Mouse (Mus musculus) kidney, postnatal 0 days (tissue): ENCODE data around the gene Raly. TPM values are rescaled to one million over a fixed set of nuclear protein-coding genes. Genes with fewer than 3 reads are reported as not detected.

Experiments used
- ATAC-seq: fragments of 200-750 bp; cut with Nextera tagmentation; replicated peaks from 2 replicates; pipeline ENCODE4 v1.8.0; 2017; ENCODE audit warnings: low read depth, moderate number of reproducible peaks, moderate TSS enrichment, moderate library complexity; ENCODE audit not compliant: low FRiP score
- DNase-seq: peaks from one replicate; pipeline ENCODE4 v3.0.0-alpha.2; 2016; ENCODE audit warnings: low spot score
- H3K27ac ChIP-seq: fragments of 300-500 bp; sonication (generic); 2 replicates; pipeline ENCODE4 v1.5.1; 2014; ENCODE audit warnings: mild to moderate bottlenecking
- H3K27me3 ChIP-seq: fragments of 300-500 bp; sonication (generic); 2 replicates; pipeline ENCODE4 v1.6.1; 2014; ENCODE audit warnings: low read length, mixed read lengths; ENCODE audit not compliant: insufficient read depth
- H3K36me3 ChIP-seq: fragments of 300-500 bp; sonication (generic); 2 replicates; pipeline ENCODE4 v1.6.1; 2014; ENCODE audit warnings: low read length, mixed read lengths; ENCODE audit not compliant: insufficient read depth
- H3K4me1 ChIP-seq: fragments of 300-500 bp; sonication (generic); replicated peaks from 2 replicates; pipeline ENCODE4 v1.6.1; 2014; ENCODE audit warnings: antibody characterized with exemption, low read length, mixed read lengths; ENCODE audit not compliant: insufficient read depth
- H3K4me2 ChIP-seq: fragments of 300-500 bp; sonication (generic); 2 replicates; pipeline ENCODE4 v1.6.1; 2014; ENCODE audit warnings: mild to moderate bottlenecking, low read length, moderate library complexity, mixed read lengths
- H3K4me3 ChIP-seq: fragments of 300-500 bp; sonication (generic); replicated peaks from 2 replicates; pipeline ENCODE4 v1.5.1; 2014; ENCODE audit warnings: low read depth, low read length
- H3K9ac ChIP-seq: fragments of 300-500 bp; sonication (generic); 2 replicates; pipeline ENCODE4 v1.6.1; 2014; ENCODE audit warnings: low read depth, low read length
- H3K9me3 ChIP-seq: fragments of 300-500 bp; sonication (generic); replicated peaks from 2 replicates; pipeline ENCODE4 v1.6.1; 2016; ENCODE audit warnings: low read length, inconsistent platforms, mixed read lengths
- CTCF ChIP-seq: IDR thresholded peaks from 2 replicates; pipeline ENCODE4 v1.5.1; 2016; ENCODE audit warnings: antibody characterized with exemption, low read depth, mild to moderate bottlenecking, moderate library complexity
- WGBS: fragments of 180-500 bp; shearing (Covaris S2); extraction: QIAGEN DNeasy Blood & Tissue Kit; methylation state at CpG from one replicate; pipeline ENCODE4 v1.1.7; 2014; 5-methylcytosine and 5-hydroxymethylcytosine counted together
- polyA plus RNA-seq: library from polyadenylated mRNA; unstranded; fragments of >200 nt; fragmentation: Nextera tagmentation; extraction: Ambion mirVana; gene quantifications from 2 replicates; pipeline ENCODE4 v1.2.1, GENCODE M21; 2015

The Raly gene
- polyA plus RNA-seq, 1 experiment from 2014 or later = 31.6 TPM

DNA sequence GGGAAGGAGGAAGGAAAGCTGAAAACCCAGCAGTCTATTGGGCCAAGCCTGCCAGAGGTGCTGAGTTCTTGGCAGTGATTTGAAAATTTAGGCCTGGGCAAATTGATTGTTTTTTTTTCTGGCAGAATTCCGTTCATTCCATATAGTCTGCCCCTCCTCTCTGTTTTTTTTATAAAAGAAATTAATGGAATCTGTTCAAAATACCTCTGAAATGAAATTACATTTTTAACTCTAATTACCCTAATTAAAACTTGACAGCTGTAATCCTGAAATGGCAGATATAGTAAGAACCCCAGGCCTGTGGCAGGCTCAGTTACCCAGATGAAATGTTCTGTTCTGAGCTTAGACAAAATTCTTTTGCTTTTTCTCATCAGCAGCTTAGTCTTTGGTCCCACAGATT lies 19.9 kb downstream of the Raly start:
- Histone ChIP-seq H3K9ac (no peak overlapping the region), H3K27ac (no peak overlapping the region), H3K27me3 (no peaks in the 10 kb centered on the region), H3K36me3 (no peaks in the 10 kb centered on the region), H3K4me1 (peaks cover 4% of the 10 kb centered on the region; the same call in 1 of the 2 replicates), H3K4me2 (no peak overlapping the region), H3K4me3 (no peak overlapping the region), H3K9me3 (no peaks in the 10 kb centered on the region)
- no peak for DNase-seq
- TF ChIP-seq CTCF = no peak
- WGBS = 52% methylated on average over 1 of the region's 1 CpGs
- ATAC-seq = no peak

DNA sequence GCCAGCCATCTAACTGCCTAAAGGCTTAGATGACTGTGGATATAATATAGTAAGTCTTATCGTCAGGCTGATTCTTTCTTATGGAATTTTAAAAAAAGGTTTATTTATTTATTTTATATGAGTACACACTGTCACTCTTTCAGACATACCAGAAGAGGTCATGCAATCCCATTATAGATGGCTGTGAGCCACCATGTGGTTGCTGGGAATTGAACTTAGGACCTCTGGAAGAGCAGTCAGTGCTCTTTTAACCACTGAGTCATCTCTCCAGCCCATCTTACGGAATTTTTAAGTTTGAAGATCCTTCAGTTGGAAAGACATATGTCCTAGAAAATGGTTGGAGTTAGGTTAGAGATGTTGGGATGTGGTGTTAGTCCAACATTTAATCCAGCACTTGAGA lies 22.5 kb downstream of the Raly start:
- WGBS = 80% methylated on average over 2 of the region's 2 CpGs
- H3K9ac ChIP-seq = no peak overlapping the region
- ATAC-seq (no peak), DNase-seq (no peak)
- no peak for TF ChIP-seq CTCF
- H3K4me3 ChIP-seq = no peak overlapping the region
- H3K27ac ChIP-seq = no peak overlapping the region
- peaks cover 15% of the 10 kb centered on the region; the same call in 1 of the 2 replicates for H3K4me1 ChIP-seq
- H3K36me3 ChIP-seq = no peaks in the 10 kb centered on the region
- H3K27me3 ChIP-seq = no peaks in the 10 kb centered on the region
- no peaks in the 10 kb centered on the region for H3K9me3 ChIP-seq
- H3K4me2 ChIP-seq = no peak overlapping the region

DNA sequence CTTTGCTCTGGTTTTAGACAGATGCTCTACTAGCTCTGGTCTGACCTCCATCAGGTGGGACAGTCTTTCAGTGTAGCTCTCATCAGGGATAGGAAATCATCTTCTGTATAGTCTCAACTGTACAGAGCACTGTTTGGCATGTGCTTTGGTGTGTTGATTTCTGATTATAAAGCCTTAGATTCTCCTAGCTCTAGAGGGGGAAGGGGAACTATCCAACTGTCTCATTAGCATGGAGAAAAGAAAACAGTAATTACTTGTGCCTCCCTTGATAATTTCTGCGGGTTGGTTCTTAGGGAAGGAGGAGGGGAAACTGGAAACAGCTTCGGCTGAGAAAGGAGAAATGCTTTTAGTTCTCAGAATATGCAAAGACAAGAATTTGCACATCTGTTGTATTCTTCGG lies 26.2 kb downstream of the Raly start:
- Histone ChIP-seq H3K27me3 (no peaks in the 10 kb centered on the region), H3K4me2 (no peak overlapping the region; the same call in 1 of the 2 replicates), H3K9ac (no peak overlapping the region), H3K36me3 (no peaks in the 10 kb centered on the region), H3K4me3 (no peak overlapping the region), H3K4me1 (peaks cover 11% of the 10 kb centered on the region; the same call in 1 of the 2 replicates), H3K9me3 (no peaks in the 10 kb centered on the region), H3K27ac (no peak overlapping the region)
- WGBS = 27% methylated on average over 3 of the region's 3 CpGs
- TF ChIP-seq CTCF = no peak
- DNase-seq (no peak), ATAC-seq (no peak)

DNA sequence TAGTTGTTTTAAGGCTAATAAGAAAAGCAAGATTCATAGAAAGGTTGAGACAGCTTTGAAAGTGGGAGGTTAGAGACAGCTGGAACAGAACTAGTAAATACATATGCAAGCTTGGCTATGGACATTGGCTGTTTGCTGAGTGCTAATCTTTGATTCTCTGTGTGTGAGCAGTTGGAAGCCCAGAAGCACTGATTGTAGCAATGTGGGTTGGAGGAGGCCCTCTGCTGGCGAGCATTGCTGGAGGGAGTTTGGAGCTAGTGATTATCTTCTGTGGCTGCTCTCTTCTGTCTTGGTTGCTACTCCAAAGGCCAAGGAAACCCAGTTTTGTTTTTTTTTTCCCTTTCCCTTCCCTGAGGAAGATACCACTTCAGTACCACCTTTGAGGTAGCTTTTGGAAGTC lies 26.9 kb downstream of the Raly start:
- Histone ChIP-seq H3K9me3 (no peaks in the 10 kb centered on the region), H3K27ac (no peak overlapping the region), H3K36me3 (no peaks in the 10 kb centered on the region), H3K27me3 (no peaks in the 10 kb centered on the region), H3K9ac (no peak overlapping the region), H3K4me1 (peaks cover 11% of the 10 kb centered on the region; the same call in 1 of the 2 replicates), H3K4me2 (no peak overlapping the region), H3K4me3 (no peak overlapping the region)
- peak; percentile 56 for DNase-seq
- ATAC-seq = no peak
- WGBS = 22% methylated on average over 1 of the region's 1 CpGs
- TF ChIP-seq CTCF = peak; percentile 65

- H3K27ac ChIP-seq = 0 out of 2 replicates have a peak overlapping the region, but pooled peaks have one; percentile 31
These were observed 27.7 kb downstream of the Raly start for GRCm38 (mm10) chr2:154818599-154818998.

DNA sequence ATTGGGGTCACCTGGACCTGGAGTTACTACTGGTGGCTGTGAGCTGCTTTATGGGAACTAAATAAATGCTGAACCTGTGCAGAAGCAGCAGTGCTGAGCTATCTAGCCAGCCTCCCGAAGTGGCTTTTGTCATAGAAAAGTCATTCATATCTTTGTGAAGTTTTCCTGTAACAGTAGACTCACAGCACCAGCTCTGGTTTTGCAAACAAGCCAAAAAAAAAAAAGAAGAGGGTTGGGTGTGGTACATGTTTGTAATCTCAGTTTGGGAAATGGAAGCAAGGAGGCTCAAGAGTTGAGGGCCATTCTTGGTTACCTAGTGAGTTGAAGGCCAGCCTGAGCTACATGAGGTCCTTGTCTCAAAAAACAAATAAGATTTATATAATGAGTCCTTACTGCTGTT lies 29.4 kb downstream of the Raly start:
- Histone ChIP-seq H3K4me3 (no peak overlapping the region), H3K27me3 (no peaks in the 10 kb centered on the region), H3K36me3 (no peaks in the 10 kb centered on the region), H3K9me3 (no peaks in the 10 kb centered on the region), H3K27ac (no peak overlapping the region), H3K4me1 (peaks cover 11% of the 10 kb centered on the region; the same call in 1 of the 2 replicates), H3K4me2 (no peak overlapping the region), H3K9ac (no peak overlapping the region)
- ATAC-seq = no peak
- whole genome bisulfite sequencing = 65% methylated on average over 1 of the region's 1 CpGs
- no peak for DNase-seq
- no peak for TF ChIP-seq CTCF

More at GRCm38 (mm10) chr2:154818599-154818998, 27.7 kb downstream of the Raly start:
- H3K36me3 ChIP-seq = no peaks in the 10 kb centered on the region
- ATAC-seq (no peak), DNase-seq (no peak)
- H3K4me1 ChIP-seq = peaks cover 11% of the 10 kb centered on the region; the same call in 1 of the 2 replicates
- no peak overlapping the region for H3K4me3 ChIP-seq
- no peak for TF ChIP-seq CTCF
- 57% methylated on average over 1 of the region's 1 CpGs for WGBS
- no peak overlapping the region for H3K9ac ChIP-seq
- no peaks in the 10 kb centered on the region for H3K27me3 ChIP-seq
- no peak overlapping the region for H3K4me2 ChIP-seq
- H3K9me3 ChIP-seq = no peaks in the 10 kb centered on the region

DNA sequence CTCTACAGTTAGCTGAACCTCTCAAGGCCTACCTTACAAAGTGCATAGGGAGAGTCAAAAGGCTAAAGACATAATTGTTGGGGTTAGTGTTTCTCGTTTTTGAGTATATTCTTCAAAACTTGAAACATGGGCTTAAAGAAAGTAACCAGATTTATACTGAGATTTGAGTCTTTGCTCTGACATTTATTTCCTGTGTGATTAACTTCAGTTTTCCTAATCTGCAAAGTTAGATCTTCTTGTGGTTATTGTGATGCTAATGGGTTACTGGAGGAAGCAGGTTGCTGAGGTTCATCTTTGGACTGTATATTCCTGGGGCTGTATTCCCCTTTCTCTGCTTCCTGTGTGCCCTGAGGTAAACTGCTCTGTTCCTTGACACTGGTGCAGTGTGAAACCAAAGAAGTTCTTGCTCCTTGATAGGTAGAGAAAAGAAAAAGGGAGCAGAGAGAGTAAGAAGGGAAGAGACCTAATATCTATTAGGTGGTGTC lies 35.2 kb downstream of the Raly start:
- DNase-seq (no peak), ATAC-seq (no peak)
- no peak for TF ChIP-seq CTCF
- Histone ChIP-seq H3K4me1 (no peaks in the 10 kb centered on the region), H3K27me3 (no peaks in the 10 kb centered on the region), H3K36me3 (no peaks in the 10 kb centered on the region), H3K27ac (no peak overlapping the region), H3K9me3 (no peaks in the 10 kb centered on the region), H3K9ac (no peak overlapping the region), H3K4me2 (no peak overlapping the region), H3K4me3 (no peak overlapping the region)
- WGBS = 71% methylated on average over 1 of the region's 1 CpGs
